Mouse (Mus musculus): ENCODE data around the gene Dapp1. TPM values are rescaled to one million over a fixed set of nuclear protein-coding genes. Genes with fewer than 3 reads are reported as not detected.
"Not testable (repeated sequence)": the region's sequence is repeated elsewhere in the genome, so short reads cannot be mapped to it uniquely, and the experiment has no call there.

Dapp1 gene
- polyA plus RNA-seq, 1 experiment from 2014 or later, result 22.8 TPM

GRCm38 (mm10) chr3:137918932-137919311 lies 62.4 kb downstream of the Dapp1 start:
- Histone ChIP-seq H3K27ac (replicated peaks in 1 of 2; ENCODE audit: control insufficient read depth in 1 of 2, insufficient read depth in 1 of 2, low read depth in 2 of 2, low read length in 2 of 2) (peak overlapping the region; percentile 54 to 81), H3K4me2 (ENCODE audit: low read length) (peak overlapping the region; percentile 65), H3K27me3 (ENCODE audit: control insufficient read depth, insufficient read depth, low read length) (no peaks in the 10 kb centered on the region), H3K4me1 (ENCODE audit: control insufficient read depth in 2 of 2, insufficient read depth in 2 of 2, low read length in 2 of 2) (peaks cover 2 to 14% of the 10 kb centered on the region in 2 experiments; a peak in 2 of 4 replicates), H3K4me3 (ENCODE audit: control insufficient read depth in 1 of 2, insufficient read depth in 1 of 2, low read depth in 1 of 2, low read length in 2 of 2) (peak overlapping the region; percentile 83 to 89), H3K9ac (ENCODE audit: low read length) (peak overlapping the region; percentile 93), H3K9me3 (ENCODE audit: control insufficient read depth, low read length) (no peaks in the 10 kb centered on the region), H3K36me3 (ENCODE audit: control insufficient read depth, insufficient read depth, low read length) (peaks cover 29% of the 10 kb centered on the region)
- peak; percentile 45; the same call in 1 of the 2 replicates for ATAC-seq (ENCODE audit: insufficient number of reproducible peaks, insufficient read depth, low FRiP score, low read depth)
- WGBS, result 12% methylated on average over 6 of the region's 6 CpGs

- ATAC-seq (ENCODE audit: insufficient number of reproducible peaks, insufficient read depth, low FRiP score, low read depth), result peak; percentile 83
- Histone ChIP-seq H3K9me3 (ENCODE audit: control insufficient read depth, low read length) (no peaks in the 10 kb centered on the region), H3K27me3 (ENCODE audit: control insufficient read depth, insufficient read depth, low read length) (no peaks in the 10 kb centered on the region), H3K4me2 (ENCODE audit: low read length) (peak within 1 kb of the TSS; percentile 65), H3K4me3 (ENCODE audit: control insufficient read depth in 1 of 2, insufficient read depth in 1 of 2, low read depth in 1 of 2, low read length in 2 of 2) (peak within 1 kb of the TSS; percentile 83 to 89), H3K9ac (ENCODE audit: low read length) (peak within 1 kb of the TSS; percentile 93), H3K27ac (replicated peaks in 1 of 2; ENCODE audit: control insufficient read depth in 1 of 2, insufficient read depth in 1 of 2, low read depth in 2 of 2, low read length in 2 of 2) (peak within 1 kb of the TSS; percentile 66 to 81), H3K36me3 (ENCODE audit: control insufficient read depth, insufficient read depth, low read length) (peaks cover 23% of the 10 kb centered on the region), H3K4me1 (ENCODE audit: control insufficient read depth in 2 of 2, insufficient read depth in 2 of 2, low read length in 2 of 2) (peaks cover 2 to 14% of the 10 kb centered on the region in 2 experiments; a peak in 2 of 4 replicates)
- WGBS, result under 1% methylated on average over 47 of the region's 47 CpGs
Measured at GRCm38 (mm10) chr3:137918172-137918931, 63.0 kb downstream of the Dapp1 start, which contains the start of gene Lamtor3. Lamtor3 (plus strand) TSS chr3:137918506.

- peak overlapping the region; percentile 65 for H3K4me2 ChIP-seq (ENCODE audit: low read length)
- WGBS, result 11% methylated on average over 11 of the region's 12 CpGs
- ATAC-seq (ENCODE audit: insufficient number of reproducible peaks, insufficient read depth, low FRiP score, low read depth), result peak; percentile 20; the same call in 1 of the 2 replicates
Measured at GRCm38 (mm10) chr3:137917694-137918171, 63.6 kb downstream of the Dapp1 start.

GRCm38 (mm10) chr3:137914567-137914966 lies 66.8 kb downstream of the Dapp1 start:
- not testable (repeated sequence) for H3K27me3 ChIP-seq (ENCODE audit: control insufficient read depth, insufficient read depth, low read length); ATAC-seq (ENCODE audit: insufficient number of reproducible peaks, insufficient read depth, low FRiP score, low read depth); H3K9ac ChIP-seq (ENCODE audit: low read length); H3K4me2 ChIP-seq (ENCODE audit: low read length); H3K9me3 ChIP-seq (ENCODE audit: control insufficient read depth, low read length); H3K4me3 ChIP-seq (ENCODE audit: control insufficient read depth in 1 of 2, insufficient read depth in 1 of 2, low read depth in 1 of 2, low read length in 2 of 2); H3K27ac ChIP-seq (replicated peaks in 1 of 2; ENCODE audit: control insufficient read depth in 1 of 2, insufficient read depth in 1 of 2, low read depth in 2 of 2, low read length in 2 of 2); H3K36me3 ChIP-seq (ENCODE audit: control insufficient read depth, insufficient read depth, low read length)
- no CpG with 5 or more reads among the region's 1 CpGs for WGBS
- H3K4me1 ChIP-seq (ENCODE audit: control insufficient read depth in 2 of 2, insufficient read depth in 2 of 2, low read length in 2 of 2), result peaks cover 2 to 12% of the 10 kb centered on the region in 2 experiments; a peak in 2 of 4 replicates

More at GRCm38 (mm10) chr3:137917694-137918171, 63.6 kb downstream of the Dapp1 start:
- H3K27me3 ChIP-seq (ENCODE audit: control insufficient read depth, insufficient read depth, low read length), result no peaks in the 10 kb centered on the region
- H3K9ac ChIP-seq (ENCODE audit: low read length), result peak overlapping the region; percentile 93
- peaks cover 23% of the 10 kb centered on the region for H3K36me3 ChIP-seq (ENCODE audit: control insufficient read depth, insufficient read depth, low read length)
- H3K27ac ChIP-seq (replicated peaks in 1 of 2; ENCODE audit: control insufficient read depth in 1 of 2, insufficient read depth in 1 of 2, low read depth in 2 of 2, low read length in 2 of 2), result peak overlapping the region; percentile 66 to 81
- peak overlapping the region; percentile 83 to 89 for H3K4me3 ChIP-seq (ENCODE audit: control insufficient read depth in 1 of 2, insufficient read depth in 1 of 2, low read depth in 1 of 2, low read length in 2 of 2)
- H3K9me3 ChIP-seq (ENCODE audit: control insufficient read depth, low read length), result no peaks in the 10 kb centered on the region
- H3K4me1 ChIP-seq (ENCODE audit: control insufficient read depth in 2 of 2, insufficient read depth in 2 of 2, low read length in 2 of 2), result peaks cover 2 to 14% of the 10 kb centered on the region in 2 experiments; a peak in 2 of 4 replicates

DNA sequence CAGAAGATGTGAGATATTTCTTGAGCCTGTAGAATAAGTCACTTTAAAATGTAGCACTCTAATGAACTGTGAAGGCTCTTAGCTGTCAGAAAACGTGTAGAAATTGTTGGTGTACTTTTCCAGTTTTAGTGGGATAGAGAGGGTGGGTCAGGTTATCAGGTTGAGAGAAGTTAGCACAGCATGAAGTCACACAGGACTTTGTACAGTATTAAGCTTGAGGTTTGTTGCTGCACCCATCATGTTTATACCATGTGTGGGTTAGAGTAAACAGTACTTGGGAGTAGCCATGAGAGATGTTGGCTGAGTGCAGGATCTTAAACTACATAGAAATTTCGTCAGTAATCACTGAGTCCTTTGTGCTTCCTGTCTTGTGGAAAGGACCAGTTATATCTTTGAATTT lies 68.3 kb downstream of the Dapp1 start:
- 69% methylated on average over 2 of the region's 2 CpGs for WGBS
- Histone ChIP-seq H3K4me3 (ENCODE audit: control insufficient read depth in 1 of 2, insufficient read depth in 1 of 2, low read depth in 1 of 2, low read length in 2 of 2) (no peak overlapping the region), H3K36me3 (ENCODE audit: control insufficient read depth, insufficient read depth, low read length) (peaks cover 16% of the 10 kb centered on the region), H3K27ac (replicated peaks in 1 of 2; ENCODE audit: control insufficient read depth in 1 of 2, insufficient read depth in 1 of 2, low read depth in 2 of 2, low read length in 2 of 2) (no peak overlapping the region), H3K4me2 (ENCODE audit: low read length) (no peak overlapping the region), H3K27me3 (ENCODE audit: control insufficient read depth, insufficient read depth, low read length) (no peaks in the 10 kb centered on the region), H3K9ac (ENCODE audit: low read length) (no peak overlapping the region), H3K4me1 (ENCODE audit: control insufficient read depth in 2 of 2, insufficient read depth in 2 of 2, low read length in 2 of 2) (peaks cover 2 to 6% of the 10 kb centered on the region in 2 experiments; a peak in 2 of 4 replicates), H3K9me3 (ENCODE audit: control insufficient read depth, low read length) (no peaks in the 10 kb centered on the region)
- ATAC-seq (ENCODE audit: insufficient number of reproducible peaks, insufficient read depth, low FRiP score, low read depth), result no peak

- H3K4me2 ChIP-seq (ENCODE audit: low read length), result no peak overlapping the region
- WGBS, result 92% methylated on average over 10 of the region's 10 CpGs
- H3K9ac ChIP-seq (ENCODE audit: low read length), result no peak overlapping the region
- H3K4me3 ChIP-seq (ENCODE audit: control insufficient read depth in 1 of 2, insufficient read depth in 1 of 2, low read depth in 1 of 2, low read length in 2 of 2), result no peak overlapping the region
- H3K27me3 ChIP-seq (ENCODE audit: control insufficient read depth, insufficient read depth, low read length), result no peaks in the 10 kb centered on the region
- H3K36me3 ChIP-seq (ENCODE audit: control insufficient read depth, insufficient read depth, low read length), result peaks cover 71% of the 10 kb centered on the region
- no peak overlapping the region for H3K27ac ChIP-seq (replicated peaks in 1 of 2; ENCODE audit: control insufficient read depth in 1 of 2, insufficient read depth in 1 of 2, low read depth in 2 of 2, low read length in 2 of 2)
- H3K4me1 ChIP-seq (ENCODE audit: control insufficient read depth in 2 of 2, insufficient read depth in 2 of 2, low read length in 2 of 2), result no peaks in the 10 kb centered on the region
- no peak for ATAC-seq (ENCODE audit: insufficient number of reproducible peaks, insufficient read depth, low FRiP score, low read depth)
- 0 out of 2 replicates have a peak, but pooled peaks cover 2% of the 10 kb centered on the region for H3K9me3 ChIP-seq (ENCODE audit: control insufficient read depth, low read length)
Measured at GRCm38 (mm10) chr3:137900149-137900548, 81.2 kb downstream of the Dapp1 start.

DNA sequence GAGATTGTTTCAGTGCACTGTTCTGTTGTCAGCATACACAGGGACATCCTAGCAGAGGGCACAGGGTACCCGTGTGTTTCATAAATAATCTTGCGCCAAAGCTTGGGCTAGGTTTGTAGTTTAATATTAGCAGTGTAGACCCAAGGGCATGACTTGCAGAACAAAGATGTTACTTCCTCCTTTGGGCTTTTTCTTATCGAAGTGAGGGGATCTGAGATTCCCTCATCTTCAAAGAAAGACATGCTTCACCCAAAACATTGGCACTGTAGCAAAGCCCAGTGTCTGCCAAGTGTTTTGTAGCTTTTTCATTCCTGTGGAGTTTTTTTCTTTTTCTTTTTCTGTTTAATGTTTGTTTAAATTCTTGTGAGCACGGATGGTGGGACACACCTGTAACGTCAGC lies 83.7 kb downstream of the Dapp1 start:
- Histone ChIP-seq H3K27me3 (ENCODE audit: control insufficient read depth, insufficient read depth, low read length) (no peaks in the 10 kb centered on the region), H3K4me3 (ENCODE audit: control insufficient read depth in 1 of 2, insufficient read depth in 1 of 2, low read depth in 1 of 2, low read length in 2 of 2) (no peak overlapping the region), H3K36me3 (ENCODE audit: control insufficient read depth, insufficient read depth, low read length) (peaks cover 76% of the 10 kb centered on the region), H3K9ac (ENCODE audit: low read length) (no peak overlapping the region), H3K9me3 (ENCODE audit: control insufficient read depth, low read length) (0 out of 2 replicates have a peak, but pooled peaks cover 4% of the 10 kb centered on the region), H3K4me1 (ENCODE audit: control insufficient read depth in 2 of 2, insufficient read depth in 2 of 2, low read length in 2 of 2) (no peaks in the 10 kb centered on the region), H3K27ac (replicated peaks in 1 of 2; ENCODE audit: control insufficient read depth in 1 of 2, insufficient read depth in 1 of 2, low read depth in 2 of 2, low read length in 2 of 2) (no peak overlapping the region), H3K4me2 (ENCODE audit: low read length) (no peak overlapping the region)
- no peak for ATAC-seq (ENCODE audit: insufficient number of reproducible peaks, insufficient read depth, low FRiP score, low read depth)
- 85% methylated on average over 5 of the region's 5 CpGs for WGBS

Data from heart, embryonic 14.5 days (tissue).